Mouse (Mus musculus) cortical plate, adult 2 months (tissue): ENCODE data around the gene Psg29. TPM values are rescaled to one million over a fixed set of nuclear protein-coding genes. Genes with fewer than 3 reads are reported as not detected.

Experiments
- H3K27ac ChIP-seq: fragments of 200-500 bp; 2 replicates; pipeline ENCODE4 v1.5.1; 2012; ENCODE audit warnings: low read length, control low read depth, inconsistent platforms; ENCODE audit not compliant: insufficient read depth
- H3K4me1 ChIP-seq: fragments of 200-500 bp; 2 replicates; pipeline ENCODE4 v1.6.1; 2011; ENCODE audit warnings: low read length; ENCODE audit not compliant: control insufficient read depth, insufficient read depth
- H3K4me3 ChIP-seq: fragments of 200-500 bp; 2 replicates; pipeline ENCODE4 v1.5.1; 2011; ENCODE audit warnings: mild to moderate bottlenecking, low read length, control low read depth; ENCODE audit not compliant: insufficient read depth
- CTCF ChIP-seq: fragments of 200-500 bp; IDR thresholded peaks from 2 replicates; pipeline ENCODE4 v1.5.1; 2011; ENCODE audit warnings: mild to moderate bottlenecking, control low read depth, low read length; ENCODE audit not compliant: insufficient read depth; ENCODE audit errors: extremely low read depth
- POLR2A ChIP-seq: fragments of 200-500 bp; IDR thresholded peaks from 2 replicates; pipeline ENCODE4 v1.6.1; 2011; ENCODE audit warnings: mild to moderate bottlenecking, low read length, control low read depth; ENCODE audit not compliant: insufficient read depth; ENCODE audit errors: extremely low read depth
- polyA plus RNA-seq: library from polyadenylated mRNA; depleted of rRNA; stranded (reverse); fragments of >200 nt; gene quantifications from 2 replicates; pipeline ENCODE4 v1.2.3, GENCODE M21; 2012; rRNA removed

Psg29 gene
- polyA plus RNA-seq, result 0.15 and 0.17 TPM in 2 replicates

DNA sequence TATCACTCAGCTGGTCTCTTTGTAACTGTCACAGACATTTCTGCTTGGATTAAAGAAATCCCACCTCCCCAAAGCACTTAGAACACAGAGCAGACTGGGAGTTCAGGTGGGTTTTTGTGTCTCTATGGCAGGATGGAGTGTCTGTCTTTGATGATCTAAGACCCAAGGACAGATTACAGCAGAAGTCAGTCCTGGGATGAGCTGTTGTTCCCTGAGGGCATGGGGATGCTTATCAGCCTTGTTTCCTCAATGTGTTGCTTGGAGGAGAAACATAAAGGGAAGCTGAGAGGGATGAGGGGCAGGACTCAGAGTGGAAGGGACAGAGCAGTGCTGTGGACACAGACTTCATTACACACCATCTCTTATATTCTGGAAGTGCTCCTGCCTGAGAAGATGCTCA lies at the start of gene Psg29:
TSS of gene Psg29 (plus strand) at position 301 of the 400 bp plus-strand sequence.
- Histone ChIP-seq H3K27ac (no peak within 1 kb of the TSS), H3K4me3 (no peak within 1 kb of the TSS), H3K4me1 (no peaks in the 10 kb centered on the region)
- no peak for TF ChIP-seq POLR2A
- no peak for TF ChIP-seq CTCF

- Histone ChIP-seq H3K27ac (no peak overlapping the region), H3K4me3 (no peak overlapping the region), H3K4me1 (no peaks in the 10 kb centered on the region)
- TF ChIP-seq POLR2A (no peak), CTCF (no peak)
These were observed 47.6 kb upstream of the Psg29 start for GRCm38 (mm10) chr7:17155634-17156033.

- TF ChIP-seq POLR2A (no peak), CTCF (no peak)
- no peak overlapping the region for H3K27ac ChIP-seq
- H3K4me1 ChIP-seq, result no peaks in the 10 kb centered on the region
- no peak overlapping the region for H3K4me3 ChIP-seq
These were observed 46.2 kb upstream of the Psg29 start for GRCm38 (mm10) chr7:17156885-17157677.

DNA sequence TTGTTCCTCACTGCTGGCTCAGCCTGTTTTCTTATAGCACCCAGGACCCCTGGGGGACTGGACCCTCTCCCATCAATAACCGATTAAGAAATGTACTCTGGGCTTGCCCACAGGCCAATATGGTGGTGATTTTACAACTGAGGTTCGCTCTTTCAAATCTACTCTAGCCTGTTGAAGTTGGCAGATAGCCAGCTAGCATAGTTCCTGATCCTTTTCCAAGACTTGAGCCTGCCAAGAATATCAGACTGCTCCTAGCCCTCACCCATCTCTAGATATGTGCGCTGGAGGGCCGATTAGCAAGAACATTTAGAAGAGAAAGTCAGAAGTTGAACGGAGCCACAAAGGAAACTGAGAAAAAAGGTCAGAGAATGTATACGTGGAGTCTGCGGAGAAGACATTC lies 44.3 kb upstream of the Psg29 start:
- TF ChIP-seq POLR2A (no peak), CTCF (no peak)
- no peaks in the 10 kb centered on the region for H3K4me1 ChIP-seq
- H3K4me3 ChIP-seq, result no peak overlapping the region
- no peak overlapping the region for H3K27ac ChIP-seq

DNA sequence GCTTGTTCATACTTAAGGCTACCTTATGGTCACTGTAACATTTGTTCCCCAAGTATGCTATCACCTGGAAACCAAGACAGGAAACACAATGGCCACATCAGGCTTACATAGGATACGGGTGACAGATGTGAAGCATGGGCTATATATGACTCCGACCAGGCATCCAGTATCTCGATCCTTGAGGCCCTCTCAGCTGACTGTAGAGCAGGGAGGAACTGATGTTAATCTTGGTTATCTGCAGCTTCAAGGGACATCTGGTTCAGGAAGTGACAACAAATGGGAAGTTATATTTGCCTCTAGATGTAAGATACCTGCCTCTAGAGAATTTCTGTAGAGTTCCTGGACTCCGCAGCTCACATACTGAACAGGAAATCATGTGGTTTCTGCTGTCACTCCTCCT lies 31.4 kb upstream of the Psg29 start:
- H3K4me3 ChIP-seq, result no peak overlapping the region
- H3K4me1 ChIP-seq, result no peaks in the 10 kb centered on the region
- H3K27ac ChIP-seq, result no peak overlapping the region
- TF ChIP-seq POLR2A (no peak), CTCF (no peak)

GRCm38 (mm10) chr7:17205530-17206184 lies 2.4 kb downstream of the Psg29 start:
- TF ChIP-seq CTCF, result no peak
- TF ChIP-seq POLR2A, result no peak
- no peak overlapping the region for H3K27ac ChIP-seq
- H3K4me3 ChIP-seq, result no peak overlapping the region
- H3K4me1 ChIP-seq, result no peaks in the 10 kb centered on the region

Other genes starting within 250 kb of the Psg29 start
- 60.2 and 64.8 TPM in 2 replicates for gene Pnmal1, start 243.8 kb upstream of the Psg29 start, polyA plus RNA-seq
- gene Gm42372, start 220.4 kb upstream of the Psg29 start, polyA plus RNA-seq, result 38.9 and 42.5 TPM in 2 replicates
- 1.8 and 1.9 TPM in 2 replicates for gene Ccdc8, start 210.8 kb upstream of the Psg29 start, polyA plus RNA-seq
- gene Ppp5c, start 175.6 kb upstream of the Psg29 start, polyA plus RNA-seq, result 263 and 268 TPM in 2 replicates
- 3.3 and 4.0 TPM in 2 replicates for gene Hif3a, start 141.1 kb upstream of the Psg29 start, polyA plus RNA-seq
- 2.9 and 3.0 TPM in 2 replicates for gene Psg16, start 129.4 kb upstream of the Psg29 start, polyA plus RNA-seq
- gene Ceacam3, start 53.2 kb upstream of the Psg29 start, polyA plus RNA-seq, result 0.09 and 0.10 TPM in 2 replicates